Mouse (Mus musculus): ENCODE measurements around the gene Ndufa11.
A peak's percentile ranks its signal among the peaks of the same experiment; 100 is the strongest.

Ndufa11 gene

DNA sequence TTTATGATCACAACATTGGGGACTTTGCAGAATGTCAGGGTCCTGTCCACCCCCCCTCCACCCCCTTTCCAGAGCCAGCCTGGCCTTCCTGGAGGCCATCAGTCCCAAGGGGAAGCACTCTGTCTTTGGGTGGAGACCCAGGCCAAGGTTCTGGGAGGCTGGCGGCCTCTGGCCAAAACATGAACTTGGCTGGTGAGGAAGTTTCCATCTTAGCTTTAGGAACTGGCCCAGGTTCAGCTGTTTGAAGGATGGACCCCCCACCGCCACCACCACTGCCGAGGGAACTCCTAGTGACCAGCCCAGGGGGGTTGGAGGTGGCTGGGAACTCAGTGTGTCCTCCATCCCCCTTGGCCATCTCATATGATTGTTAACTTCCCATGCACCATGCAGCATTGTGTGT lies 43.5 kb downstream of the Ndufa11 start:
- no peak for DNase-seq

DNA sequence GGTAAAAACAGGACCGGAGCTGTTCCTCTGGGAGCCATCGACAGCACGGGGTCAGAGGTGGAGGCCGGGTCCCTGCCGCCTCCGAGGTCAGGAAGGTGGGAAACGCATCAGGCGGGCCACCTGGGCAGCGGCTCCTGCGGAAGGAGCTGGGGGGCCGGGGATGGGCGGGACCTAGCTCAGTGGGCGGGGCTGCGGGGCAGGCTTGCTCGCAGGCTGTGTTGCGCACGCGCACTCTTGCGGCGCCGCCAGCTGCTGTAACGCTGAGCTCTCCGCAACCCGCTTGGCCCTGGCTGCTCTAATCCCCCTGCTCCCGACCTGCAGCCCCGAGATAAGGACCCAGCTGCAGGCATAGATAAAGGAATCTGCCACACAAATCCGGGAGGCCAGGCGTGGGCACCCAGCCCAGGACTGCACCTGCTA lies 44.4 kb downstream of the Ndufa11 start:
- peak; percentile 90 for DNase-seq

DNA sequence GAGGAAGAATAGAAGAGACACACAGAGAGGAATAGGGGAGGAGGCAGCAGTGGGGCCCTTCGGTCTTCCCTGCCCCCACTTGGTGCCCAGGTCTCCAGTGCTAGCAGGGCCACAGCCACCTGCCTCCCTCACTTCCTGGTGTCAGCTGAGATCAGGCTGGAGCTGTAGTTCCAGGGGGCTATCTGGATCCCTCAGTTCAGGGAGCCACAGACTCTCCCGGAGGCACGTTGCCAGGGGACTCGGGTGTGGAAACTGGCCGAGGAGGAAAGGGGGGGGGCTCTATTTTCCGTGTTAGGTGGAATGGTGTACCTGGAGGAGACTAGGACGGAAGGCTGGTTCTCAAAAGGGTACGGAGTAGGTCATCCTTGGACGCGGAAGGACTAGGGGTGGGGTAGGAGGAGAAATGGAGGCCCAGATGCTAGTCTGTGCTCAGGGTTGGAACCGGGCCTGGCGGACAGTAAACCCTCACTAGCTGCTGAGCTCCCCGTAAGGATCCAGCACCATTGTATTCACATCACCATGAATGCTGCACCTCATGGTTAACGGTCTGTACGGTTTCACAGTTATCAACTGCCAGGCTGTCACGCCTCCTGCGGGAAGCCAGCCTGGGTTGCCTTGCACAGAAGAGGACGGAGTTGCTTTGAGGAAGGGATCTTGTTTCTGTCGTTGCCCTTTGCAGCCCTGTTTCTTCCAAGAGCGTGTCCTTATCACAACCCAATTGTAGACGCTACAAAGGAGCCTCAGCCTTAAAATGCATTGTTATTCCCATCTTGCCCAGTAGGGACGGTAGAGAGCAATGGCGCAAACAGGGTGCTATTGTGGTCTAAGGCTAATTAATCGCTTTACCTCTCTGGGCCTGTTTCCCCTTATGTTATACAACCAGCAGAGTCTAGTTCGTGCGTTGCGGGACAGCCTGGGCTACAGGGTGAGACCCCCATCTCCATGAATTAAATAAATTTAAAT lies 45.5 kb downstream of the Ndufa11 start:
- DNase-seq = no peak

- no peak for DNase-seq
These were observed 46.2 kb downstream of the Ndufa11 start for GRCm38 (mm10) chr17:56763741-56764250.

DNA sequence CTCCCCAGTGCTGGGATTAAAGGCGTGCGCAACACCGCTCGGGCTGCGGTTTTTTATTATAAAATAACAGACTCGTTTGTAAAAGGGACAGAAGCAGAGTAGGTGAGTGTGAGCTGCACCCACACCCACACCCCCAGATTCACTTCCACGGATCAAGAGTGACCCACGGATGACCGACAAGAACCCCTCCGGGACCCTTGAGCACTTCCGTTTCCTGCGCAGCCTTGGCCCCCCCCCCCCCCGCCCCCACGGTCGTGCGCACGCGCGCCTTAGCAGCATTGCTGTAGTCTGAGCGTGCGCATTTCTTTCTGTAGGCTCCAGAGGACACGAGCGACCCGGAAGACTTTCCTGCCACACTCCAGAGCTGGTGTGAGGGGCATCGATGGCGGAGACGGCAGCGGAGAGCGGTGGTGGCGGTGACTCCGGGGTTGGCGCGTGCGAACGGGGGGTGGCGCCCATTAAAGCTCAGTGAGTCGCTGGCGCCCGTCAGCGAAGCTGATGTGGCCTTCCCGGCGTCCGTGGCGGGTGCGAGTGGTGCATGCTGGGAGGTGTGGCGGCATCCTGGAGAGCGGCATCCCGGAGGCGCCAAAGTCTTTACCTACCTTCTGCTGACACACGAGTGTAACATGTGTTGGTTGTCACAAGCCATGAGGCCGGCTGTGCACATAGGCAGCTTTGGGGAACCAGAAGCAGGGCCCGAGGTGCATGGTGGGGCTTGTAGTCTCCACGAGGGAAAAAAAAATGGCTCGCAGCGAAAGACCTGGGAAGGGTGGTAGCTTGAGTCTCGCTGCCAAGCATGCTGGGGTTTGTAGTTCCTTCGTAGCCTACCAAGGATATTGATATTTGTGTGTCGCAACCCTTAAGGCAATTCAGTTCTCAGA lies 47.1 kb downstream of the Ndufa11 start, which contains the start of gene Dus3l:
Gene Dus3l, plus strand, starts transcription at position 284 of the 881 bp plus-strand sequence.
- DNase-seq = peak; percentile 77

DNA sequence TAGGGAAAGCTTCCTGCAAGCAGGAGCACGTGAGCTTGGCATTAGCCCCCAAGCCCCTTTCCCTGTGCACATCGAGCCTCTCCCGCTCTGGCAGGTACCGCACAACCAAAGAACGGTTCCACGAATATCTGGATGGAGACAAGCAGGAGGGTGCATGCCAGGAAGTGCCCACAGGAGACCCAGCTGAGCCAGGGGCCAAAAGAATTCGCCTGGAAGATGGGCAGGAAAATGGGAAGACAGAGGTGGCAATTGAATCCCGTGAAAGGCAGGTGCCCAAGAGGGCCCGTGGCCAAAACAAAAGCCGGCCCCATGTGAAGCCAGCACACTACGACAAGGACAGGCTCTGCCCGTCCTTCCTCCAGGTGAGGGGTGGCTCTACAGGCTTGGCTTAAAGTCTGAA lies 47.9 kb downstream of the Ndufa11 start:
- DNase-seq = no peak

DNA sequence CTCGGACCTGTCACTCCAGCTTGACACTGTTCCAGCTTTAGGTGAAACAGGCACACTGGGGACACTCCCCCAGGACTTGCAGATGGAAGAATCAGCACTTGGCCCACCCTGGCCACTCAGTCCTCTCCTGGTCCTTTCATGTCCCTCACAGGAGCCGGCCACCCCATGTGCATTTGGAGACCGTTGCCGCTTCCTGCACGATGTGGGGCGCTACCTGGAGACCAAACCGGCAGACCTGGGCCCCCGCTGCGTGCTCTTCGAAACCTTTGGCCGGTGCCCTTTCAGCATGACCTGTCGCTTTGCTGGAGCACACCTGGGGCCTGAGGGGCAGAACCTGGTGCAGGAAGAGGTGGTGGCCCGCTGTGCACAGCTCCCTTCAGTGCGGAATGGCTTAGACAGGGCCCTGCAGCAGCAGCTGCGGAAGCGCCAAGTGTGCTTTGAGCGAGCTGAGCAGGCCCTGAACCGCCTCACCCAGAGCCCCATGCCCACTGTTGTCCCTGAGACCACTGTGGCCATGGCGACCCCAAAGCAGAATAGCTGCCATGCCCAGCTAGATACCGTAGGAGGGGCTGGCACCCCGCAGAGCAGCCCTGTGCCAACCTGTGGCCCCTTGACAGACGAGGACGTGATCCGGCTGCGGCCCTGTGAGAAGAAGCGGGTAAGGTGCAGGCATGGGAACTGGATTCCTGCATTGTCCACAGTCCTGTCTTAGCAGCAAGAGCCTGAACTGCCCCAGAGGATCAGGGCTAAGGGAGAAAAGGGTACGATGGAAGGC lies 49.3 kb downstream of the Ndufa11 start:
- no peak for DNase-seq

GRCm38 (mm10) chr17:56767531-56768135 lies 50.1 kb downstream of the Ndufa11 start:
- no peak for DNase-seq

DNA sequence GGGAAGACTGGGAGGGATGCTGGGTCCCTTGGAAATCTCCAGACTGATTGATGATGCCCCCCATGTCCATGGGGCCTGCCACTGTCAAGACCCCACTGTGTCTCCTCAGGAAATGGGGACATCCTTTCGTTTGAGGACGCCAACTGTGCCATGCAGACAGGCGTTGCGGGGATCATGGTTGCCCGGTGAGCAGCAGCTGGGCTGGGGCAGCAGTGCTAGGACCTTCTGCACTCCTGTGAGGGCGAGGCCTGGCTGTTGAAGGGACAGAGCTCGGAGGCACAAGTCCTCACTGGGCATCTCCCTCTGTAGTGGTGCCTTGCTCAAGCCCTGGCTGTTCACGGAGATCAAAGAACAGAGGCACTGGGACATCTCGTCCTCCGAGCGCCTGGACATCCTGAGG lies 51.4 kb downstream of the Ndufa11 start:
- DNase-seq = no peak

GRCm38 (mm10) chr17:56769950-56770349 lies 52.4 kb downstream of the Ndufa11 start, which contains the start of gene Prr22:
Gene Prr22 (plus strand): TSS chr17:56770250.
- DNase-seq = no peak

Measured in right cerebral cortex, postnatal 14 days (tissue).